Mouse (Mus musculus) inflammation-experienced regulatory T-cells (primary cell): ENCODE results near the gene Lipo2. TPM values are rescaled to one million over a fixed set of nuclear protein-coding genes. Genes with fewer than 3 reads are reported as not detected.

Source experiments
- polyA plus RNA-seq, 2 experiments: library from polyadenylated mRNA; unstranded; fragments of 100-300 nt; shearing (Covaris generic); gene quantifications; one replicate each; pipeline ENCODE4 v1.2.1; 2017

The Lipo2 gene
- polyA plus RNA-seq: under 1 TPM in 1 of 2 experiments, not detected in 1; 0.48 TPM

DNA sequence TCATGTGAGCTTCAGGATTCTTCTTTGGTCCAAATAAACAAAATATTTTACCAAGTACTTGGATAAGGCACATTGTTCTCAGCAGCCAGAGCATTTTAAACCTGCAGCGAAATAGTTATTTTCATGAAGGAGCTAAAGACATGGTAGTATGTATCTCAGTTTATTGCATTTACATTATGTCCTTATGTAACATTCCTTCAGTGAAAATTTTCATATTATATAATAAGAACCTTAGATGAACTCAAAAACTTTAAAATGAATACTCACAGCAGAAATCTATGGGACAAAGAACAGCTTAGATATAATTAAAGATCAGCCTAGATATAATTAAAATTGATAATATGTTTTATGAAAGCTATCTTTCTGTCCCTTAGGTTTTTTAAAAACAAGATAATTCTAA is at the start of gene Lipo2:
TSS of gene Lipo2 (minus strand) at position 101 of the 400 bp plus-strand sequence.

DNA sequence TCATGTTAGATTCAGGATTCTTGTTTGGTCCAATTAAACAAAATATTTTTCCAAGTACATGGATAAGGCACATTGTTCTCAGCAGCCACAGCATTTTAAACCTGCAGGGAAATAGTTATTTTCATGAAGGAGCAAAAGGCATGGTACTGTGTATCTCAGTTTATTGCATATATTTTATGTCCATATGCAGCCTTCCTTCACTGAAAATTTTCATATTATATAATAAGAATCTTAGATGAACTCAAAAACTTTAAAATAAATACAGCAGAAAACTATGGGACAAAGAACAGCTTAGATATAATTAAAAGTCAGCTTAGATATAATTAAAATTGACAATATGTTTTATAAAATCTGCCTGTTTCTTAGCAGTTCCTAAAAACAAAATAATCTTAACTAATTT is 36.2 kb upstream of the Lipo2 start, which contains the start of gene Lipo1:
TSS of gene Lipo1 (minus strand) at position 101 of the 400 bp plus-strand sequence.

DNA sequence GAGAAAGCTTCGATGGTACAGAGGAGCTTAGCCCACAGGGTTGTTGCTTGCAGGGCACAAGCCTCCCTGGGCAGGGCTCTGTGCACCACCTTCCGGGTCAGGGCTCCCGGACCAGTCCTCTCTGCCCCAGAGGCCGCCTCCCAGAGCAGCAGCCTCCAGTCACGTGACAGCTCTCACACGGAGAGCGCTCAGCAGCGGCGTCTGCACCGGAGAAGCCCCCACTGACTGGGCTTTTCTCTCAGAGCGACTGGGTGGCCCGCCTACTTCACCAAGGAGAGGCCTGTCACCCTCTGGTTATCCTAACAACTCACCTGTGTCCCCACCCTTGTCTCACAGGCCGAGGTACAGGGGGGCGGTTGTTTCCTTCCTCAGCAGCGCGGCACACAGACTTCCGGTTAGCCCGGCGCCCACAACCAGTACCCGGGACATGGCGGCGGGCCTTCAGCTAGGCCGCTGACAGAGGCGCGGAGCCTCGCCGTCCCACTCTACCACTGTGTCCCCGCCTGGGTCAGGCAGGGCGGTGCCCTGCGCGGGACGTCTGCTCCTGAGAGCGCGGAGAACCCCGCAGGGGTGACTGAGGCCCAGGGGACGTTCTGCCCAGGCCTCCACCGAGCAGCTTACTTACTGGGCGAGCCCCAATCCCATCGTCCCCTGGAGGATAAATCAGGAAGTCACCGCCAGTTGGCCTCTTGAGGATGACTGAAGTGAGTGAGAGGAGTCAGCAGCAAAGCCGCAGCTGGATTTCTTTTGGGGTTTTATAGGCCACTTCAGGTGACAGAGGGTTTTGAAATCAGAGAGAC is 10.3 kb upstream of the Lipo2 start, which contains the start of gene Lipo3:
TSS of gene Lipo3 (minus strand) at position 665 of the 800 bp plus-strand sequence.

Other genes starting within 250 kb of the Lipo2 start
- gene Lipo4, start 233.6 kb downstream of the Lipo2 start, polyA plus RNA-seq: not detected
- gene Gm8978, start 126.1 kb downstream of the Lipo2 start, polyA plus RNA-seq: not detected
- gene Lipo3, start 10.6 kb upstream of the Lipo2 start, polyA plus RNA-seq: 10 to 100 TPM; 13.1 to 16.3 TPM
- not detected for gene Lipo1, start 36.1 kb upstream of the Lipo2 start, polyA plus RNA-seq
- not detected for gene Lipf, start 209.8 kb upstream of the Lipo2 start, polyA plus RNA-seq